Mouse (Mus musculus) natural killer cell, adult 2 months (primary cell): Measurements from ENCODE around the gene Defb19.

Source experiments
- DNase-seq, 2 experiments: peaks; one replicate each; pipeline ENCODE4 v3.0.0; 2022; ENCODE audit warnings: low spot score in 2 of 2

The Defb19 gene

GRCm38 (mm10) chr2:152580107-152580506 lies at the start of gene Defb19:
Defb19 (minus strand) TSS chr2:152580312.
- no peak for DNase-seq

DNA sequence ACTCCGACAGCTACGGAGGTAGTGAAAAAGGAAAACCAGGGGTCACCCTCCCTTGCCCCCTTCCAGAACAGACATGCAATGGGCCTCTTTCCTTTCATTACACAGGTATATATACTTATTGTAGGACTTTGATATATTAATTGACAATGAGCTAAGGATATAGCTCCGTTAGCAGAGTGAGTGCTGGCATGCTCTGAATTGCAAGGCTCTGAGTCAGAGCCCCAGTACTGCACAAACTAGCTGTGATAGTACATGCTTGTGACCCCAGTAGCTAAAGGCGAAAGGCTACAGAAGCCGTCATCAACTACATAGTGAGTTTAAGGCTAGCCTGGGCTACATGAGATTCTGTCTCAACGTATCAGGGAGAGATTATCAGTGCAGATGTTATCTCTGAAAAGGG lies 49.8 kb upstream of the Defb19 start:
- no peak for DNase-seq

DNA sequence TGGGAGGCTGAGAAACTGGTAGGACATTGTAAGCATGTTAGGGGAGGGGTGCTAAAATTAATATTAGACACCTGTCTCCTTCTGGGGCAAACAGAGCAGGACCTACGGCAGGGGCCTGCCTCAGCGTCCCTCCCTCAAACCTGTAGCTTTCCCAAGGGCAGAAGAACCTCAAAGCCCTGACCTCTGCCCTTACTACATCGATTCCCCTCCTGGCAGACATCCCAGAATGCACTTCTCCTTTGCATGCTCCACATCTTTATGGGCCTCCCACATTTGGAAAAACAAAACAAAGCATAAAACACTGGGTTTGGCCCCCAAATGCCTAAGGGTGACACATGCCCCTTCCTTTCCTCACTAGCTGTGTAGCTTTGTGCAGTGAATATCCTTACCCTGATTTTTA lies 49.1 kb upstream of the Defb19 start:
- no peak for DNase-seq

DNA sequence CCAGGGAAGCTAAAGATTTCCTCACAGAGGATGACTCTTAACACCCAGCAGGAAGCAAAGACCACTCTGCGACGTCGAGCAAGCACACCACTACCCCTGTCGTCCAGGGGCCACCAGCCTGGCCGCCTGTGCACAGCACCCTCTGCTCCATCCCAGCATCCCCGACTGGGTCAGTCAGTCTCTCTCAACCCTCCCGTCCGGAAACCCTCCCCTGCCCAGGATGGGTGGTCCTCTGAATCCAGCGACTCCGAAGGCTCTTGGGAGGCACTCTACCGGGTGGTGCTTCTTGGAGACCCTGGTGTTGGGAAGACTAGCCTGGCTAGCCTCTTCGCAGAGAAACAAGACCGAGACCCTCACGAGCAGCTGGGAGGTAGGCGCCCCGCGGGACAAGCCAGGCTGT lies 48.0 kb upstream of the Defb19 start:
- DNase-seq: no peak

- no peak for DNase-seq
These were observed 46.9 kb upstream of the Defb19 start, which contains the start of gene Rem1 for GRCm38 (mm10) chr2:152626774-152627591. Rem1 (plus strand) TSS chr2:152626951.

DNA sequence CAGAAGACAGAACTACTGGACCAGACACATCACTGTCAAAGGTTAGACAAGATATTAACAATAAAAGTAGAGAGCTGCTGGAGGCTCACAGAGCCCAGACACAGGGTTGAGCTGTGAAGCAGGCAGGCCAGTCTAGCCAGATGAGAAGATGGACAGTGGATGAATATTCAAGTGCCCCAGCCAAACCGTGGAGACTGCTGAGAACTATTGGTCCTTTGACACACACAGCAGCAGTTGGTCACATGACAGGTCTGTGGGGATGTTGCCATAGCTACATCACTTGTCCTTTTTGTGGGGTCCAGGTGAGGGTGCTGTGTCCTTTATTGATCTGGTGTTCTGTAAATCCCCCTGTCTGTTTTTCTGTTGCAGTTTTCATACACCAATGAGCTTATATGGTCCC lies 45.1 kb upstream of the Defb19 start:
- no peak for DNase-seq

GRCm38 (mm10) chr2:152624566-152624965 lies 44.5 kb upstream of the Defb19 start:
- no peak for DNase-seq

DNA sequence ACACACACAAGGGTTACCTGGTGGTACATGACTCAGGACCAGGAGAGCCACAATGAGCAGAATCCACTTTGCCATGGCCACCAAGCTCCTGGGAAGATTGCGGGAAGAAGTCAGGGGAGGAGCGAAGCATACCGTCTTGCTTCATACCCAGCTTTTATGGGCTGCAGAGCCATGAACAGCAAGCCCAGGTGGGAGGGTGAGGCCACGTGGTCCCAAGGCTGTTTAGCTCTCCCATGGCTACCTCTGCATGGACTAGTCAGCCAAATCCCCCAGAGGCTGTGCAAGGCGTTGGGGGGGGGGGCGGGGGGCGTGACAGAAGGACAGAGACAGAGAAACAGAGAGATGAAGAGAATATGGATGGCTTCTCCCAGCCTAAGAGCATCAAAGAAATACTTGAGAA lies 42.8 kb upstream of the Defb19 start, which contains the start of gene Defb25:
Gene Defb25 (minus strand): TSS at position 101 of the 400 bp plus-strand sequence.
- DNase-seq: no peak

DNA sequence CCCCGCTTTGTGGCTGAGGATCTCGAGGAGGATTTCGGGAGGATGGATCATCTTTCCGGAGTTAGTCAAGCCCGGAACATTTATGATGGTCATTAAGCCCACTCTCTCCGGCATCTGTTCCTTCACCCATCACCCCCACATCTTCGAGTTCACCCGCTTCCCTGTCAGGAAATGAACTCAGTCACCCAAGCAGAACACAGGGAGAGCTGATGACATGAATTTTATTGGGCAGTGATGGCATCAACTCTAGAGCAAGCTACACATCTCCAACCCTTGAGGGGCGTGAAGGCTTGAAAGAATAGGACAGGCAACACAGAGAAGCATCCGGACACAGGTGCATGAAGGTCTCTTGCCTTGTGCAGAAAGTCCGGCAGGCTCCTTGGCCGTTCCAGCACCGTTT lies 42.0 kb upstream of the Defb19 start:
- DNase-seq: no peak

GRCm38 (mm10) chr2:152620367-152621134 lies 40.4 kb upstream of the Defb19 start:
- DNase-seq: no peak

- peak in 1 of 2 experiments; percentile 11 for DNase-seq
These were observed 37.3 kb upstream of the Defb19 start for GRCm38 (mm10) chr2:152617374-152617773.

- no peak for DNase-seq
These were observed 36.4 kb upstream of the Defb19 start for GRCm38 (mm10) chr2:152616470-152616869.

- DNase-seq: peak; percentile 20
These were observed 35.5 kb upstream of the Defb19 start for GRCm38 (mm10) chr2:152615563-152615962.

DNA sequence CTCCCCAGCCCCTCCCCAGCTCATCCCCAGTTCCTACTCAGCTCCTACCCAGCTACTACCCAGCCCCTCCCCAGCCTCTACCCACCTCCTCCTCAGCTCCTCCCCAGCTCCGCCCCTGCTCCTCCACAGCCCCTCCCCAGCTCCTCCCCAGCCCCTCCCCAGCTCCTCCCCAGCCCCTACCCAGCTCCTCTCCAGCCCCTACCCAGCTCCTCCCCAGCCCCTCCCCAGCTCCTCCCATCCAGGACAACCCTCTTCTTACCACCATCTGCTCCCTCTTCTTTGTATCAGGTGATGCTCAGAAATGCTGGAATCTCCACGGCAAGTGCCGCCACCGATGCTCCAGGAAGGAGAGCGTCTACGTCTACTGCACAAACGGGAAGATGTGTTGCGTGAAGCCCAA lies 32.1 kb upstream of the Defb19 start:
- no peak for DNase-seq

DNA sequence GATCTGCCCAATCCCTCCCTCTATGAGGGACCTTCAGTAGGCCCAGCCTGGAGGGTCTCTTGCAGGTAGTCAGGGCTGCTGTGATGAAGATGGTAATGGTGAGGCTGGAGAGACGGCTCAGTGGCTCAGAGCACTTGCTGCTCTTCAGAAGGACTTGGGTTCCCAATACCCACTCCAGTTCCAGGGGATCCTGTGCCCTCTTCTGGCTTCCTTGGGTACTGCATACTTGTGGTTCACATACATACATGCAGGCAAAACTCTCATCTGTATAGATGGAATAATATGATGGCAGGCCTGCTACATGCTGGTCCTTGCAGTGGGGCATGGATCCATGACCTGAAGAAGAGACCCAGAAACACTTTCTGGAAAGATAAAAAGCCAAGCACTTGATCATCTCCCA lies 28.6 kb upstream of the Defb19 start:
- DNase-seq: no peak

DNA sequence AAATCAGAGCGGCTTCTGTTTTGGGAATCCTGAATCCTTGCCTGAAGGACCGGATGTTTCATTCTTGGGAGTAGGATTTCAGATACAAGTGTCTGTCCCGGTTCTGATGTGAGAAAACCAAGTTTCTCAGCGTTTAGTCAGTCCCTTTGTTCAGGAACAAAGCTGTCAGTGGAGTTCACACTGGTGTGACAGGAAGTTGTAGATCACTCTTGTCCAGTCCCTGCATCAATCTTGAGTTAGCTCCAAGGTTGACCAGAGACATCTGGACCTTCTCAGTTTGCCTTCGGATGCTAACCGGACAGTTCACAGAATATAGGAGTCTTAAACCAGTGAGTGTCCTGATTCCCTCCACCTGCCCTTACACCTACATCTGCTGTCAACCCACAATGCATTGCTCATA lies 27.6 kb upstream of the Defb19 start:
- DNase-seq: no peak

GRCm38 (mm10) chr2:152604057-152604456 lies 23.9 kb upstream of the Defb19 start, which contains the start of gene Defb36:
Defb36 (plus strand) TSS chr2:152604327.
- DNase-seq: no peak

DNA sequence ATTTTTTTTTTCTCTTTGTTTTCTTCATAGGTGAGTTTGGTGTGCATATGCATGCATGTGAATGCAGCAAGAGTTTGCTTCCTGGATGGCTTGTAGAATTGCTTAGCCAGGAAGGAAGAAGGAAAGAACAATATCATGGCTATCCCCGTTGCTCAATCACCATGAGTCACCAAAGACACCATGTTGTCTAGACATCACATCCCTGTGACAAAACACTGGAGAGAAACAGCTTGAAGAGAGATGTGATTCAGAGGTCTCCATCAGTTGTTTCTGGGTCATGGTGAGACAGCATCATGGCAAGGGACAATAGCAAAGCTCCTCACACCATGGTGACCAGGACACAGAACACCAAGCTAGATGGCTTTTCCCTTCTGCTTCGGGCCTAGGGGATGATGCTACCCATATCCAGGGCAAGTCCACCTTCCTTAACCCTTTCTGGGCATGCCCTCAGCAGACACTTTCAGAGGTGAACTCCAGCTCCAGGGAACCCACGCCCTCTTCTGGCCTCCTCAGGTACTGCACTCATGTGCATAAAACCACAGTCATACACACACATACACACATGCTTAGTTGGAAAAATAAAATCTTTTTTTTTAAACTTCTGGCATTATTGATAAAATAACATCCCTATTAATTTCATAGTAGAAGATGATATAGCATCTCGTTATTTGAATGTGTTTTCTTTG lies 21.3 kb upstream of the Defb19 start:
- no peak for DNase-seq

- DNase-seq: no peak
These were observed 20.0 kb upstream of the Defb19 start for GRCm38 (mm10) chr2:152600076-152600475.

- DNase-seq: no peak
These were observed 19.2 kb upstream of the Defb19 start, which contains the start of gene Defb45 for GRCm38 (mm10) chr2:152599299-152599698. Defb45 (minus strand) TSS chr2:152599399.

DNA sequence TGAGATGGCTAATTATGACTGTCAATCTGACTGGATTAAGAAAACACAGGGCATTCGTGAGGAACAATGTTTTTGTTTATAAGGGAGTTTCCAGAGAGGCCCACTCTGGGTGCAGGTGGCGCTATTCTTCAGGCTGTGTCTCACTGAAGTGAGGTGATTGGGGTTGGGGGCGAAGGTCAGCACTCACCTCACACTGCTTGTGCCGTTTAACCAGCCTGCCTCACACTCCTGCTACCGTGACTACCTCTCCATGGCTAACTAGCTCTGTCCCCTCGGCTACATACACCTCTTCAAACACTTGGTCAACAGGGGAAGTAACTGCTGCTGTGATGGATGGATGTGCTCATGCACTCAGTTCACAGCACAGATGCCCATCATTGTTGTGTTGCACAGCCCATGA lies 8.9 kb upstream of the Defb19 start:
- no peak for DNase-seq

- no peak for DNase-seq
These were observed 8.3 kb upstream of the Defb19 start for GRCm38 (mm10) chr2:152588450-152588849.
